In the genomic region with DNA sequence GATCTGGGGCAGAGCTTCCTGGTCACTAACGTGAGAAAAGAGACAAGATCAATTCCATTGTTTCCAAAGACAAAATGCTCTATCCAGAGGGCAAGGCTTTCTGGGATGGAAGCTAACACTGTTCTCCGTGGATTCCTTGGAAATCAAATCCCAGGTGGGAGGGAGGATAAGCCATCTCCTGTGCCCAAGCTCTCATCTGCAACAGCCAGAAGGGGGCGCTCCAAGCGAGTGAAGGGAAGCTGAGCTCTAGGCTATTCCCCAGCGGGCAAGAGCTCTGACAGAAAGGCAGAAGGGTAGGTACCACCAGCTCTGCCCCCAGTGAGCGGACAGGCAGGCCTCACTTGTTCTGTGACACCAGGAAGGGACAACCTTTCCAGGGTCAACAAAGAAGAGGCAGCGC, we compare ENCODE assay signal across 9 mouse cellular contexts. TPM values are rescaled to one million over a fixed set of nuclear protein-coding genes. Genes with fewer than 3 reads are reported as not detected.
DNase-seq lines count a peak whose midpoint lies in the region; ATAC-seq and TF ChIP-seq lines count a peak whose summit lies in the region.
"Had no signal": no experiment of that assay in that cellular context is flagged by ENCODE, and none has a peak within 500 bp of the region (broad histone marks: within the 10 kb centered on the region; RNA-seq: fewer than 3 reads in every experiment).

No protein-coding gene starts in this region.

- no peaks in the 10 kb centered on the region for H3K79me3 ChIP-seq in C2C12 (ENCODE audit: low read depth)

- no peak for ATAC-seq in lung, embryonic 14.5 days (ENCODE audit: insufficient read depth)

- H3K9ac ChIP-seq in lung, embryonic 14.5 days, result no peak overlapping the region
- H3K9ac ChIP-seq: heart, embryonic 15.5 days had no signal

- 36% methylated on average over 7 of the region's 7 CpGs for WGBS in lung, embryonic 14.5 days

- no peak overlapping the region for H3K4me3 ChIP-seq in C2C12 (ENCODE audit: insufficient read depth, poor library complexity, severe bottlenecking)
- H3K4me3 ChIP-seq in lung, embryonic 14.5 days (ENCODE audit: low read depth, low read length), result no peak overlapping the region
- H3K4me3 ChIP-seq: heart, embryonic 15.5 days had no signal

- H3K9me3 ChIP-seq in lung, embryonic 14.5 days (ENCODE audit: low read depth, low read length), result no peaks in the 10 kb centered on the region
- H3K9me3 ChIP-seq: heart, embryonic 15.5 days had no signal

- peak; percentile 59 for TF ChIP-seq CTCF in C2C12 (IDR thresholded peaks at IDR 0.05; ENCODE audit: control insufficient read depth, insufficient read depth, insufficient read length)
- TF ChIP-seq CTCF in lung, embryonic 14.5 days (IDR thresholded peaks at IDR 0.05; ENCODE audit: low read depth), result peak; percentile 88

- H3K36me3 ChIP-seq in C2C12 (ENCODE audit: control insufficient read depth, insufficient read depth), result peaks cover 5% of the 10 kb centered on the region
- H3K36me3 ChIP-seq in lung, embryonic 14.5 days (ENCODE audit: insufficient read depth), result no peaks in the 10 kb centered on the region
- H3K36me3 ChIP-seq: heart, embryonic 15.5 days had no signal

- H3K27ac ChIP-seq in lung, embryonic 14.5 days (ENCODE audit: low read depth), result no peak overlapping the region
- H3K27ac ChIP-seq: heart, embryonic 15.5 days had no signal

- DNase-seq in NIH3T3 (ENCODE audit: low read depth), result peak; percentile 76
- DNase-seq in cerebellum, postnatal 14 days, result peak; percentile 77 to 89
- peak; percentile 80 for DNase-seq in heart, adult 8-10 months (ENCODE audit: low spot score)
- DNase-seq in layer of hippocampus, adult 18-20 months (ENCODE audit: low spot score in 2 of 2), result peak; percentile 71 to 88
- DNase-seq in lung, embryonic 14.5 days, result peak; percentile 87
- DNase-seq in right cerebral cortex, postnatal 25 days, result peak; percentile 64
- peak; percentile 87 for DNase-seq in urinary bladder, postnatal 14 days (ENCODE audit: low spot score)

- no peaks in the 10 kb centered on the region for H3K4me1 ChIP-seq in lung, embryonic 14.5 days (ENCODE audit: insufficient read depth)

- H3ac ChIP-seq in C2C12 (ENCODE audit: control insufficient read depth, insufficient read length, low read depth), result no peak overlapping the region

- H3K79me2 ChIP-seq in C2C12 (ENCODE audit: control insufficient read depth, insufficient read depth), result no peaks in the 10 kb centered on the region

- no peaks in the 10 kb centered on the region for H3K27me3 ChIP-seq in C2C12 (ENCODE audit: control insufficient read depth, insufficient read depth, insufficient read length)
- no peaks in the 10 kb centered on the region for H3K27me3 ChIP-seq in lung, embryonic 14.5 days (ENCODE audit: insufficient read depth, low read length)

- no peak overlapping the region for H3K4me2 ChIP-seq in lung, embryonic 14.5 days
- H3K4me2 ChIP-seq: heart, embryonic 15.5 days had no signal

TF ChIP-seq in C2C12, 6 proteins besides CTCF, POLR2A, EP300 and RAD21:
- no peak for TF ChIP-seq MYOG (IDR thresholded peaks at IDR 0.05; ENCODE audit: control insufficient read depth, extremely low read depth, insufficient read length)

RNA-seq across cellular contexts. Expression of a gene that starts 41.6 kb away (rescaled TPM):
- polyA plus RNA-seq in C2C12 (2012; fragmentation: generic; extraction: Trizol), result 118 TPM
- 10 to 100 TPM; 15.6 to 24.4 (median 17.1) TPM for total RNA-seq in heart, adult 8-10 months (2022)
- total RNA-seq in layer of hippocampus, adult 18-20 months (2021), result 10 to 100 TPM; 22.4 to 23.5 TPM
- polyA plus RNA-seq in lung, embryonic 14.5 days (2014; fragmentation: Nextera tagmentation; extraction: Ambion mirVana), result 21.7 and 22.2 TPM in 2 replicates
